Mouse (Mus musculus) T-cell, adult 2 months (primary cell): Measurements from ENCODE around the gene Aebp2.

Source experiments
- DNase-seq: peaks from one replicate; pipeline ENCODE4 v3.0.0; 2022; ENCODE audit warnings: low spot score

Gene Aebp2

DNA sequence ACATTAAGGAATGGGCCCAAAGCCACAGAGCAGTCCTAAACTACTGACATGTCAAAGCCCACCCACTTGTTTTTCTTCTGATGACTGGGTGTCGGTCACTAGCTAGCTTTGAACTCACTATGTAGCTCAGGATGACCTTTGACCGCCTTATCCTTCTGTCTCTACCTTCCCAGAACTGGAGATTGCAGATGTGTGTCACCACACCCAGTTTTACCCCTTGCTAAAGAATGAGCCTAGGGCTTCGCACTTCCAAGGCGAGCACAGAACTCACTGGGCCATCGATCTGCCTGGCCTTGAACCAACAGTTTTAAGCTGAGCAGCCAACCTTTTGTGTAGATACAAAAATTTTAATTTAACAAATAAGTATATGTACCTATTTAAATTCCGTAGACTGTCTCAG, 13.8 kb upstream of the Aebp2 start:
- DNase-seq: no peak

DNA sequence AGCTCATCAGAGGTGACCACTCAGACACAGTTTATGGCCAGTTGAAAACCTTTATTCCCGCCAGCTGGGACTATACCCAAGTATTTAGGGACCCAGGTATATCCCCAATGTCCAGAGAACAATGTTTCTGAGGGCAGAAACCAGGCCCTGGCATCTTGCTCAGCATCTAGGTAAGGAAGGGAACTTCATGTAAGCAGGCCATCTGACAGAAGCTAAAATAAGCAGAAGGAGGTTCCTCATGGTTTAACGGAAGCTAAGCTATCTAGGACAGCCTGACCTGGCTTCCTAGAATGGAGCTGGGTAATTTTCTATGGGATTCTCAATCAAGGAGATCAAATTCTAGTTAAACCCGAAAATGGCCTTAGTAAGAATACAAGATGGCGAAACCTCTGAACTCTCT, 12.9 kb upstream of the Aebp2 start:
- DNase-seq: no peak

DNA sequence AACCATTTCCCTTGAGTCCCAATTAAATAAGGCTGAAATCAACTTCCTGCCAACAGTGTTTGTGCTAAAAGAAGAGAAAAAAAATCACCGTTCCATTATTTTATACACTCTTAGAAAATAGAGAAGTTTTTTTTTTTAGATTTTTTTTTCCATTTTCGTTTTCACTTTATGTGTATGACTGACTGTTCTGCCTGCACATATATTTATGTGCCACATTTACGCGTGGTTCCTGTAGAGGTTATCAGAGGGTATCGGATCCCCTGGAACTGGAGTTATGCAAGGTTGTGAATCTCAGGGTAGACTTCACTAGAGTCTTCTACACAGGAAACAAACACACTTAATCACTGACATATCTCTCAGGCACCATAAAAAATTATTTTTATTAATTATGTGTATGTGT, 12.3 kb upstream of the Aebp2 start:
- DNase-seq: no peak

- no peak for DNase-seq
Observed at GRCm38 (mm10) chr6:140611282-140611681, 11.2 kb upstream of the Aebp2 start.

DNA sequence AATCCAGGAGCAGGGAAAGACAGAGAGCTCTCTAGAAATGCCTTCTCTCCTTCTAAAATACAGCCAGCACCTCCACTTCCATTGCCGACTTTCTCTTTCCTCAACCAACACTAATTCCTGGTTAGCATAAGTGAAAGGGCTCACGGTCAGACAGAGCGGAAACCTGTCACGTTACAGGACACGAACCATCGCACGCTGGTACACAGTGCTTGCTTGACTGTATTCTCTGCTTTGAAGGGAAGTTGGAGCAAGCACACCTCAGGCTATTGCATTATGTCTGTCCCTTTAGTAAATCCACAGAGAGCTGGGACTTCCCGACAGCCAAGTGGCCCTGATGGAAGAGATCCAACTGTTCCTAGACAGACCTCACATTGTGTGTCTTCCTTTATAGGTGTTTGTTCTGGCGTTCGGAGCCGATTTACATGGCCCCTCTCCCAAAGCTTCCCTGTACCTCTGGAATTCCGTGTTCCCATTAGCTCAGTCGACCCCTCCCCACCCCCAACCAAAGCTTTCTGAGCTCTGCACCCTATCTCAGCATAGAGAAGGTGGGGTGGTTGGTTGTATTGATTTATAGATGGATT, 10.5 kb upstream of the Aebp2 start:
- DNase-seq: no peak

GRCm38 (mm10) chr6:140613822-140614221, 8.6 kb upstream of the Aebp2 start:
- DNase-seq: no peak

DNA sequence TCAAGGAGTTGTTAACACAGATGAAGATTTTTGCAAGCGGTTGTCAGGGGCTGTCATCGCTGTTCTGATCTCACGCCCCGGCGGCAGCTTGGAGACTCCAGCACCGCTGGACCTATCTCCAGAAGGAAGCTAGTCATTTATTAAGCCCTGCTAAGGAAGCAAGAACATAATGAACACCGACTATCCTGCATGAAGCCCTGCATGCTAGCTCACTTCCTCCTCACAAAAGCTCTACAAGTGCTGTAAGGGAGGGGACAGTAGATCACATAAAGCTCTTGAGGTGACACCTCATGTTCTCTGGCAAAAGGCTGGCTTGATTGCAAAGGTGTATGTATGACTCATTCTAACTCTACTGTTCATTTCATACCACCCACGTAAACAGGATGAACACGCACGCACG, 7.8 kb upstream of the Aebp2 start:
- DNase-seq: peak; percentile 65

DNA sequence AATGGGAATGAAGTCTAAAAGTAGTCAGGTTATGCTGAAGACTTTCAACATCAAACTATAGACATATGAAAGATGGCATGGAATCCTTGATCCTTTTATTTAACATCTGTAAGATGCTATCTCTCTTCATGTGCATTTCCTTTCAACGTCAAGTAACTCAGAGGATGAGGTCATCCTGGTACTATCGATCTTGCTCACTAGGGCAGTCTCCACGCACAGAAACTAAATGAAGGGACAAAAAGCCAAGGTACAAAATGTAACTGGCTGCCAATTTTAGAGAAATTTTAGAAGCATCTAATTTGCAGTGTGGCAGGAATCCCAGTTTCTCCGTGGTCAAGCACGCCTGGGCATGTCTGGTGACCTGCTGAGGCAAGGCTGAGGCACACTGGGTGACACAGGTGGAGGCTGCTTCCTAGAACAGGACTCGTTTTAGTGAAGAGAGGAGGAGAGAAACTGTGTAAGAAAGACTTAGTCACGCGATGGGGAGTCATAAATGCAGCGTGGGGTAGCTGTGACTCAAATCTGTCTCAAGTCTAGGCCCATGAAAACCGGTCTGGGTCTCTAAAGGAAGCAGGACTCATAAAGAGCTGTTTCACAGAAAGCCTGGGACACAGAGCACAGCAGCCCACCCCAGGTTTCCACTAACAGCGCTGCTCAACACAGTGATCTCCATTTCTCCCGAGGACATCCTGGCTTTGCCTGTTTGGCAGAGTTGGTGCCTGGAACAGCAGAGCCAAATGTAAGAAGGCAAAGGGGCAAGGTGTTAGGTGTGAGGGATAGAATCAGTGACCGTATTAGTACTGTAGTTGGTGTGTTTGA, 1.7 kb upstream of the Aebp2 start:
- DNase-seq: peak; percentile 22

GRCm38 (mm10) chr6:140621622-140622021, 841 bp upstream of the Aebp2 start:
- DNase-seq: no peak

- peak; percentile 95 for DNase-seq
Observed at GRCm38 (mm10) chr6:140623226-140624095, 998 bp downstream of the Aebp2 start.

DNA sequence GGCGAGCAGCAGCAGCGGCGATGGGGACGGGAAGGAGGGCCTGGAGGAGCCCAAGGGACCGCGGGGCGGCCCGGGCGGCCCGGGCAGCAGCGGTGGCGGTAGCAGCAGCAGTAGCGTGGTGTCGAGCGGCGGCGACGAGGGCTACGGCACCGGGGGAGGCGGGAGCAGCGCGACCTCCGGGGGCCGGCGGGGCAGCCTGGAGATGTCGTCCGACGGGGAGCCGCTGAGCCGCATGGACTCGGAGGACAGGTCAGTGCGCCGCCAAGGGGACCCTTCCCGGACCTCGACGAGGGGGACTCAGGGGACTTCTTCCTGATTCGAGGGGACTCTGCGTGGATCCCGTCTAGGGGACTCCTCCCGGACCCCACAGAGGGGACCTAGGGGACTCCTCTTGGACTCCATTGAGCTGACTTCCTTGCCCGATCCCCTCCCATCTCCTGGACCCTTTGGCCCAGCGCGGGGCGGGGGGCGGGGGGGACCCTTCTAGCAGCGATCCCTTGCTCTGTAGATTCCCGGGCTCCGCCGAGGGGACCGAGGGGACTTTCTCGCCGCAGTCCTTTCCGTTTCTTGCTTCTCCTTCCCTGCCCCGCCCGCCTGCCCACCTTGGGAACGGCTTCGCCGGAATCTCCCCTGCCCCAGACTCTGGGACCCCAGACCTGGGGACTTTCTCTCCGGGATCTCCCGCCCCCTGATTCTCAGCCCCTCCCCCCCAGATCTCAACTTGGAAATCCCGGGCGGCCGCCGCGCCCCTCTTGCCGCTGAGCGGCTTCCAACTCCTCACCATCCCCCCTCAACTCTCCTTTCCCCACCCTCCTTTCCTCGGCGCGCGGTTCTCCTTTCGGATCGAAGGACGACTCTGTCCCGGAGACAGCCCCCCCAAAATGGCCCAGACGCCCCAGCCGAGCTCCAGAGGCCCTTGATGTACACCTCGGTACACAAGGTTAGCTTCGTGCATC, 1.9 kb downstream of the Aebp2 start:
- peak; percentile 34 for DNase-seq

DNA sequence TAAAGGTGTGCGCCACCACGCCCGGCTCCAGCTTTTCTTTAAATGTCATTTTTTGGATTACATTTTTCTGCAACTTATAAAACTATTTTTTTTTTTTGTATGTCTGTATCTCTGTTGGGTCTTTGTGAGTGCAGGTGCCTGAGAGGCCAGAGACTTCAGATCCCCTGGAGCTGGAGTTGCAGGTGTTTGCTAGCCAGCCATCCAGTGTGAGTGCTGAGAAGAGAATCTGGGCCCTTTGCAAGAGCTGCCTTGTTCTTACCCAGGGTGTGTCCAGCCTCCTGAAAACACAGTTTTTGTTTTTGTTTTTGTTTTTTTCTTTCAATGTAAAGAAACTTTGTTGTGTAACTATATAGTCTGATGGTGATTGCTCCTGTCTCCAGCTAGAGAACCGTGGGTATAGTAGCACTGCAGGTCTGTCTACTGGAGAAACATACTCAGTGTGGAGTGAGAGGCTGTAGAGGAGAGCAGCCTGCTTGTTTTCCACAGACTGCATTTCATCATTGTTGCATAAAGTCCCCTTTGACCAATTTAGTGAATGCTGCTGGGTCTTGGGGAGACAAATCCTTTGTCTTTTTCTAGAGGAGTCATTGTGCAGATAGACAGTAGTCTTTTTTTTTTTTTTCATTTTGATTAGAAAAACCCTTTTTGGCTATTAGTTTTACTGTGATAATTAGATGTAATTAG, 6.9 kb downstream of the Aebp2 start:
- DNase-seq: no peak

GRCm38 (mm10) chr6:140630306-140630705, 7.8 kb downstream of the Aebp2 start:
- no peak for DNase-seq

- no peak for DNase-seq
Observed at GRCm38 (mm10) chr6:140633616-140634015, 11.2 kb downstream of the Aebp2 start.

- no peak for DNase-seq
Observed at GRCm38 (mm10) chr6:140636290-140636689, 13.8 kb downstream of the Aebp2 start.

DNA sequence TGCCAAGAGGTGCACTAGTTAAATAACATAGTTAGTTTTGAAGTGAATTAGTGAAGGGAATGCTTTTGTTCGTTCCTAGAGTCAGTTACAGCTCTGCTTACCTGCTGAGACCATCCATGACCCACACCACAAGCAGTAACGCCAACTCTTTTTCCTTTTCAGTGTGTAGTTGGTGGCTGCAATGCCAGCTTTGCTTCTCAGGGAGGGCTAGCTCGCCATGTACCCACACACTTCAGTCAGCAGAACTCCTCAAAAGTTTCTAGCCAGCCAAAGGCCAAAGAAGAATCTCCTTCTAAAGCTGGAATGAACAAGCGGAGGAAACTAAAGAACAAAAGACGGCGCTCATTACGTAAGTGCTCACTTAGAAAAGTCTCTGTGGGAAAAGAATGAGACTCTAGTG, 19.5 kb downstream of the Aebp2 start:
- DNase-seq: no peak

- DNase-seq: no peak
Observed at GRCm38 (mm10) chr6:140642655-140643054, 20.2 kb downstream of the Aebp2 start.

GRCm38 (mm10) chr6:140645931-140646330, 23.5 kb downstream of the Aebp2 start:
- peak; percentile 24 for DNase-seq

GRCm38 (mm10) chr6:140646892-140647291, 24.4 kb downstream of the Aebp2 start:
- no peak for DNase-seq

- DNase-seq: no peak
Observed at GRCm38 (mm10) chr6:140649812-140650211, 27.3 kb downstream of the Aebp2 start.

GRCm38 (mm10) chr6:140651923-140652322, 29.5 kb downstream of the Aebp2 start:
- DNase-seq: no peak
